Mouse (Mus musculus): ENCODE measurements around the gene Grm8. TPM values are rescaled to one million over a fixed set of nuclear protein-coding genes. Genes with fewer than 3 reads are reported as not detected.

The Grm8 gene
- polyA plus RNA-seq, 1 experiment from 2014 or later: 3.4 TPM

DNA sequence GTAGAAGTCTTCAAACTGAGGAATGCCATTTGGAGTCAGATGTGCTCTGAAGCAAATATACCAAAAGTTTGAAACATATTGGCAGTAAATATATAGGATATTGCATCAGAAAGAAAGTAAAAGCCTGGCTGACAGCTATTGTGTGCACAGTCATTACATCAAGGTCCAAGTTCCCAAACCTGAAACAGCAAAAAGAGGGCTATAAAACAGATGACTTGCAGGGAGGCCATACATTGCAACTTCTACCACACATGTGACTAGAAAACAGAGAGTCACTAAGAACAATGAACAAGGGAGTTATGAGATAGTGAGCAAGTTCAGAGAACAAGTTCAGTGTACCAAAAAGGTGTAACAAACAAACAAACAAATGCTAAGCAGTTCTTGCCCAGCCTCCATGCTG lies 328.2 kb downstream of the Grm8 start:
- peak; percentile 70 for ATAC-seq
- H3K27me3 ChIP-seq (replicated peaks): no peaks in the 10 kb centered on the region
- no peaks in the 10 kb centered on the region for H3K9me3 ChIP-seq
- H3K9ac ChIP-seq: no peak overlapping the region
- H3K4me1 ChIP-seq (replicated peaks): no peaks in the 10 kb centered on the region
- H3K36me3 ChIP-seq: no peaks in the 10 kb centered on the region
- no peak overlapping the region for H3K27ac ChIP-seq
- H3K4me3 ChIP-seq (replicated peaks): no peak overlapping the region
- H3K4me2 ChIP-seq (replicated peaks): no peak overlapping the region

GRCm38 (mm10) chr6:27800881-27801572 lies 334.0 kb downstream of the Grm8 start:
- H3K9me3 ChIP-seq: no peaks in the 10 kb centered on the region
- no peaks in the 10 kb centered on the region for H3K27me3 ChIP-seq (replicated peaks)
- no peaks in the 10 kb centered on the region for H3K4me1 ChIP-seq (replicated peaks)
- no peak overlapping the region for H3K4me2 ChIP-seq (replicated peaks)
- 62% methylated on average over 6 of the region's 6 CpGs for WGBS
- no peaks in the 10 kb centered on the region for H3K36me3 ChIP-seq
- H3K9ac ChIP-seq: no peak overlapping the region
- H3K27ac ChIP-seq: no peak overlapping the region
- H3K4me3 ChIP-seq (replicated peaks): no peak overlapping the region
- no peak for ATAC-seq

- no peak overlapping the region for H3K4me3 ChIP-seq (replicated peaks)
- H3K27ac ChIP-seq: no peak overlapping the region
- 92% methylated on average over 3 of the region's 3 CpGs for WGBS
- ATAC-seq: no peak
- no peaks in the 10 kb centered on the region for H3K36me3 ChIP-seq
- H3K9ac ChIP-seq: no peak overlapping the region
- no peaks in the 10 kb centered on the region for H3K4me1 ChIP-seq (replicated peaks)
- no peaks in the 10 kb centered on the region for H3K9me3 ChIP-seq
- no peak overlapping the region for H3K4me2 ChIP-seq (replicated peaks)
- H3K27me3 ChIP-seq (replicated peaks): no peaks in the 10 kb centered on the region
Observed at GRCm38 (mm10) chr6:27798735-27799134, 336.2 kb downstream of the Grm8 start.

DNA sequence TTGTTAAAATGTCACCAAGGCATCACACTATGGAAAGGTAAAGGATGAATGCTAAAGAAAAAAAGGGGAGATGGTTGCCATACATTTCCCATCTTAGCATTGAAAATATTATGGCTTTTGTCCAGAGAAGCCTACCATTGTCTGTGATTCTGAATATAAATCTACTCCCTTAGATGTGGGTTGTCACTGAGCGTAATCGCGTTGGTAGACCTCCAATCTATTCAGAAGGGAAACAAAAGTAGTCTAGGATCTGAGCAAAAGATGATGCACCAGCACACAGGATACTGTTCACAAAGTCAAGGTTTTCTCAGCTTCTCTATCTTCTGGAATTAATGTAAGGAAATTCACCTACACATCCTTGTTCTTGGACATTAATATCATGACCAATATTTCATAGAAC lies 345.4 kb downstream of the Grm8 start:
- Histone ChIP-seq H3K4me1 (replicated peaks) (no peaks in the 10 kb centered on the region), H3K9ac (no peak overlapping the region), H3K27ac (no peak overlapping the region), H3K4me3 (replicated peaks) (no peak overlapping the region), H3K27me3 (replicated peaks) (no peaks in the 10 kb centered on the region), H3K4me2 (replicated peaks) (no peak overlapping the region), H3K36me3 (no peaks in the 10 kb centered on the region), H3K9me3 (no peaks in the 10 kb centered on the region)
- ATAC-seq: no peak
- 85% methylated on average over 3 of the region's 3 CpGs for whole genome bisulfite sequencing

- H3K4me2 ChIP-seq (replicated peaks): no peak overlapping the region
Observed at GRCm38 (mm10) chr6:27789151-27789550, 345.8 kb downstream of the Grm8 start.

DNA sequence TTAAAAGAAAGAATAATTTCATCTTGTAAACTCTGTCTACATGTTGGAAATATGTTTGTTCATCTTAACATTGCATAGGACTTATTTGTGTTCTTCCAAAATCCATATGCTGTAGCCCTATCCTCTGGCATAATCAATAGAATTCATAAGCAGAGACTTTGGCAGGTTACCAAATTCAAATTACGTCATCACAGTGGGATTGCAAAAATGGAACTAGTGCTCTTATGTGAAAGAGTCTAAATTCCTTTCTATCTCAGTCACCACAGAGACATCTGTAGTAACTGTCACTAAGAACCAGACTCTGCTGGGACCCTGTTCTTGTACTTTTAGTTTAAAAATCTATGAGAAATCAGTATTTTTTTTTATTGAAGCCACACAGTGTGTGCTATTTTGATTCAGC lies 352.7 kb downstream of the Grm8 start:
- H3K4me2 ChIP-seq (replicated peaks): no peak overlapping the region
- H3K9me3 ChIP-seq: no peaks in the 10 kb centered on the region
- H3K27ac ChIP-seq: no peak overlapping the region
- H3K9ac ChIP-seq: no peak overlapping the region
- WGBS: 79% methylated on average over 1 of the region's 1 CpGs
- H3K27me3 ChIP-seq (replicated peaks): no peaks in the 10 kb centered on the region
- H3K4me3 ChIP-seq (replicated peaks): no peak overlapping the region
- ATAC-seq: no peak
- no peaks in the 10 kb centered on the region for H3K36me3 ChIP-seq
- no peaks in the 10 kb centered on the region for H3K4me1 ChIP-seq (replicated peaks)

More at GRCm38 (mm10) chr6:27789151-27789550, 345.8 kb downstream of the Grm8 start:
- no peak for ATAC-seq
- Histone ChIP-seq H3K36me3 (no peaks in the 10 kb centered on the region), H3K9me3 (no peaks in the 10 kb centered on the region), H3K9ac (no peak overlapping the region), H3K4me1 (replicated peaks) (no peaks in the 10 kb centered on the region), H3K27me3 (replicated peaks) (no peaks in the 10 kb centered on the region), H3K4me3 (replicated peaks) (no peak overlapping the region), H3K27ac (no peak overlapping the region)
- WGBS: 86% methylated on average over 4 of the region's 4 CpGs

GRCm38 (mm10) chr6:27781371-27781770 lies 353.6 kb downstream of the Grm8 start:
- 65% methylated on average over 3 of the region's 3 CpGs for WGBS
- no peaks in the 10 kb centered on the region for H3K9me3 ChIP-seq
- no peaks in the 10 kb centered on the region for H3K4me1 ChIP-seq (replicated peaks)
- H3K4me2 ChIP-seq (replicated peaks): no peak overlapping the region
- no peaks in the 10 kb centered on the region for H3K36me3 ChIP-seq
- no peak overlapping the region for H3K9ac ChIP-seq
- H3K4me3 ChIP-seq (replicated peaks): no peak overlapping the region
- no peaks in the 10 kb centered on the region for H3K27me3 ChIP-seq (replicated peaks)
- ATAC-seq: peak; percentile 70
- no peak overlapping the region for H3K27ac ChIP-seq

- no peaks in the 10 kb centered on the region for H3K36me3 ChIP-seq
- no peaks in the 10 kb centered on the region for H3K4me1 ChIP-seq (replicated peaks)
- H3K4me3 ChIP-seq (replicated peaks): no peak overlapping the region
- no peak overlapping the region for H3K4me2 ChIP-seq (replicated peaks)
- no peaks in the 10 kb centered on the region for H3K9me3 ChIP-seq
- H3K27me3 ChIP-seq (replicated peaks): no peaks in the 10 kb centered on the region
- H3K27ac ChIP-seq: no peak overlapping the region
- H3K9ac ChIP-seq: no peak overlapping the region
- ATAC-seq: peak; percentile 94
- WGBS: 66% methylated on average over 4 of the region's 4 CpGs
Observed at GRCm38 (mm10) chr6:27775646-27776271, 359.2 kb downstream of the Grm8 start.

GRCm38 (mm10) chr6:27762061-27762460 lies 372.9 kb downstream of the Grm8 start:
- Histone ChIP-seq H3K4me1 (replicated peaks) (no peaks in the 10 kb centered on the region), H3K27ac (no peak overlapping the region), H3K9me3 (no peaks in the 10 kb centered on the region), H3K4me3 (replicated peaks) (no peak overlapping the region), H3K27me3 (replicated peaks) (no peaks in the 10 kb centered on the region), H3K36me3 (no peaks in the 10 kb centered on the region), H3K9ac (no peak overlapping the region), H3K4me2 (replicated peaks) (no peak overlapping the region)
- no peak for ATAC-seq
- 71% methylated on average over 6 of the region's 6 CpGs for WGBS

DNA sequence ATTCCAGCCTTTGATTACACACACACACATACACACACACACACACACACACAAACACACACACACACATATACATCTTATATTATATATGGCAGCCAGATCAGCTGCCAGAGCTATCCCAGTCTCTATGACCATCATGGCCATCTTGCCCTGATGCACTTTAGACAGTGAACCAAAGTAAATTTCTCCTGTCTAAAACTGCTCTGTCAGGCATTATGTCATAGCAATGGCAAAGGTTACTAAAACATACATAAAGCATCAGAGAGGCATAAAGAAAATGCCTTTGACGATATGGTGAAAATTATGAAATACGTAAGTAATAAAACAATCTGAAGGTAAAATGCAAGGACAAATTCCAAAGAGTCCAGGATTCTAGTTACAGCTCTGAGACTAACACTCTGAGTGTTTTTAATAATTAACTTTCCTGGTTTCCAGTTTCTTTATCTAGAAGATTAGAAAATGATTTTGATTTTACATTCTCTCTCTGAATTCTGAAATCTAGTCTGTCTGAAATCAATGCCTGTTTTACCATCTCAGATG lies 381.6 kb downstream of the Grm8 start:
- no peaks in the 10 kb centered on the region for H3K36me3 ChIP-seq
- H3K9me3 ChIP-seq: no peaks in the 10 kb centered on the region
- no peak overlapping the region for H3K9ac ChIP-seq
- H3K27me3 ChIP-seq (replicated peaks): no peaks in the 10 kb centered on the region
- no peak overlapping the region for H3K4me2 ChIP-seq (replicated peaks)
- no peak overlapping the region for H3K4me3 ChIP-seq (replicated peaks)
- WGBS: 52% methylated on average over 2 of the region's 2 CpGs
- no peaks in the 10 kb centered on the region for H3K4me1 ChIP-seq (replicated peaks)
- ATAC-seq: peak; percentile 93
- H3K27ac ChIP-seq: no peak overlapping the region

DNA sequence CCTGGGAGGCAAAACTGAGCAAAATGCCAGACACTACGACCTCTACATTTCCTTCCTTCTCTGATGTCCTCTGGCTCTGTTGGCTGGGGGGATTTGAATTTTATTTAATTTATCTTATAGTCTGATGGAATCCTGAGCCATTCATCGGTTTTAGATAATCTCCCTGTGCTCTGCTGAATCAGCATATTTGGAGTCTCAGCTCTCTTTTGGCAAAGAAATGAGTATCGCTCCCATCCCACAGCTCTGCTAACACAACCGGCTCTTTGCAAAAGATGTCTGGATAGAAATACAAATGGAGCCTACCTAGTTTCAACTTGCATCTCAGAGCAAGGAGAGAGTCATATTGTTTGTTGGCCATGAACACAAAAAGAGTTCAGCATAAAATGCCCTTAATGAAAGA lies 388.5 kb downstream of the Grm8 start:
- Histone ChIP-seq H3K9ac (no peak overlapping the region), H3K36me3 (no peaks in the 10 kb centered on the region), H3K27me3 (replicated peaks) (no peaks in the 10 kb centered on the region), H3K9me3 (no peaks in the 10 kb centered on the region), H3K4me2 (replicated peaks) (no peak overlapping the region), H3K27ac (no peak overlapping the region), H3K4me3 (replicated peaks) (no peak overlapping the region), H3K4me1 (replicated peaks) (no peaks in the 10 kb centered on the region)
- no peak for ATAC-seq
- WGBS: 59% methylated on average over 4 of the region's 4 CpGs

- Histone ChIP-seq H3K4me3 (replicated peaks) (no peak overlapping the region), H3K27ac (no peak overlapping the region), H3K4me2 (replicated peaks) (no peak overlapping the region), H3K27me3 (replicated peaks) (no peaks in the 10 kb centered on the region), H3K36me3 (no peaks in the 10 kb centered on the region), H3K4me1 (replicated peaks) (no peaks in the 10 kb centered on the region), H3K9ac (no peak overlapping the region), H3K9me3 (no peaks in the 10 kb centered on the region)
- 24% methylated on average over 5 of the region's 5 CpGs for WGBS
- no peak for ATAC-seq
Observed at GRCm38 (mm10) chr6:27745693-27746451, 389.1 kb downstream of the Grm8 start.
